Mouse (Mus musculus) embryonic stem cell, embryonic (primary cell): ENCODE measurements around the gene Calb2.

Source experiments
- CTCF ChIA-PET, 4 experiments: fragments of 300-600 bp in 2 of 4; fragments of 350-600 bp in 2 of 4; sonication (Branson Sonifier 250); formaldehyde crosslinking; loops; one replicate each; lab custom pipeline; 2022; ENCODE audit warnings: inconsistent platforms in 2 of 4; lab: Charles Lee
- POLR2A ChIA-PET, 4 experiments: fragments of 300-600 bp in 2 of 4; fragments of 350-600 bp in 2 of 4; sonication (Branson Sonifier 250); formaldehyde crosslinking; loops; one replicate each; lab custom pipeline; 2022; ENCODE audit warnings: antibody characterized with exemption in 4 of 4, inconsistent platforms in 1 of 4; lab: Charles Lee

Calb2 gene

DNA sequence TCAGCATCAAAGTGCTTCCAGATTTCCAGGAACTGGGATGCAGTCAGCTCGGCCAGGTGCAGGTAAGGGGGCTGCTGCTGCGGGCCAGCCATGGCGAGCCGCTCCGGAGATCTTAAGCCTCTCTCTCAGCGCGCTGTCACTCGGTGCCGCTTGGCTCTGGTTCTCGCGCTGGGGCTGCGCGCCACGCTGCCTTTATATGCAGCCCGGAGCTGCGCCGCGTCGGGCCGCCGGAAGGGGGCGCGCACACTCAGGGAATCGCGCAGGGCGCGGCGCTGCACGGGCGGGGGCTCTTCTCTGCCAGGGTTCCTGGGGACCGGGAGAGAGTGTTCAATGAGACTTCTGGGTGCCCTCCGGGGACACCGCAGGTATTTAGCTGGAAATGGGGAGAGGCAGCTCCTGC lies at the start of gene Calb2:
Gene Calb2, minus strand, starts transcription at position 165 of the 400 bp plus-strand sequence.
- CTCF ChIA-PET, result interaction anchor here (0.6 to 2.4 kb wide), 40 partner anchors 8 to 515 kb away, joined by 3 to 14 read pairs (median 4); partner anchors contain the start of gene Vac14 (in 1 of the 4)
- POLR2A ChIA-PET, result interaction anchor here (0.6 to 2.3 kb wide), 11 partner anchors 8 to 355 kb away, joined by 3 to 10 read pairs (median 3); no protein-coding TSS in a partner anchor

DNA sequence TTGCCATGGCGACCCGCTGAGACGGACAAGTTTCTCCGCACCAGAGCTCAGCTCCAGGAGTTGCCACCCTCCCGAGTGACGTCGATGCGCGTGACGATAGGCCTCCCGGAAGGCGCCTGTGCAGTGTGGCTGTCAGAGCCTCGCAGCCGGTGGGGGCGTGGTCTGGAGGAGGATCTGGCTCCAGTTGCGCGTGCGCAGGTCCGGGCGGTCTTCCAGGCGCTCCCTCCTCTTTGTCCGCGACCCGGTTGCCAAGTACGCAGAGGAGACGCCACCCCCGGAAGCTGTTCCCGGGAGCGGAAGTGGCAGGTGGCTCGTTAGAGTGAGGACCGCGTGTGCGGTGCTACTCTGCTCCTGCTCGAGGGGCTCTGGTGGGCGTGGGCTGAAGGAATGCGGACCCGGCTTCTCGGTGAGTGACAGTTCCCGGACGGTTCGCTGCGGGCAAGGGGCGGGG lies 49.7 kb upstream of the Calb2 start:
- ChIA-PET CTCF (interaction anchor here in 2 of 4 experiments (0.5 to 1.0 kb wide), 4 partner anchors 10 to 88 kb away, joined by 3 to 10 read pairs (median 4); no protein-coding TSS in a partner anchor), POLR2A (interaction anchor here in 2 of 4 experiments (0.7 to 1.9 kb wide), 11 partner anchors 11 to 440 kb away, joined by 3 to 7 read pairs (median 4); partner anchors contain the start of genes Ap1g1 (in 1 of the 2) and Hydin (in 1 of the 2))

GRCm38 (mm10) chr8:110217198-110217597 lies 49.2 kb upstream of the Calb2 start:
- ChIA-PET POLR2A (interaction anchor here in 2 of 4 experiments (0.6 to 1.9 kb wide), 9 partner anchors 10 to 439 kb away, joined by 3 to 7 read pairs (median 4); partner anchors contain the start of genes Ap1g1 (in 1 of the 2) and Hydin (in 1 of the 2)), CTCF (interaction anchor here in 1 of 4 experiments (0.8 to 1.0 kb wide), 2 partner anchors 10 to 16 kb away, joined by 3 to 4 read pairs; no protein-coding TSS in a partner anchor)

GRCm38 (mm10) chr8:110216253-110216652 lies 48.2 kb upstream of the Calb2 start:
- CTCF ChIA-PET, result no interaction called here
- POLR2A ChIA-PET, result interaction anchor here in 1 of 4 experiments (0.7 to 1.7 kb wide), 2 partner anchors 15 to 25 kb away, joined by 3 to 4 read pairs; no protein-coding TSS in a partner anchor

- CTCF ChIA-PET, result no interaction called here
- POLR2A ChIA-PET, result no interaction called here
These were observed 47.4 kb upstream of the Calb2 start, which contains the start of gene Cmtr2 for GRCm38 (mm10) chr8:110215365-110215764. TSS of gene Cmtr2 (plus strand) at chr8:110215665.

GRCm38 (mm10) chr8:110201806-110202205 lies 33.8 kb upstream of the Calb2 start:
- ChIA-PET POLR2A (no interaction called here), CTCF (no interaction called here)

DNA sequence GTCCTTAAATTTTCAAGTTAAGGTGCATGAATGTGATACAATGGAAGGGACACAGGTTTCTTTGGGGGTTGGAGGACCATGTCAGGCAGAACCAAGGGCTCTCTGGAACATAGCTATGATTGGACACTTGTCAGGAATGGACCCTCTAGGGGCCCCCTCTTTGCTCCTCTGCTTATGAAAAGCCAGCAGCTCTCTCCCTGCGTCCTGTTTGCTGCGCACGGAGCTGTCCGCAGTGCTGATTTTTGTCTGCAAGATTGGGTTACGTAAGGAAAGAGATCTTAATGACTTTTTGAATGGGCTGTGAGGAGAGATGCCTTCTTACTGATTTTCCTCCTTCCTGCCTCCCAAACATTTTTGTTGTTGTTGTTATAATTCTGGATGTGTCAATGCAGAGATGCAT lies 28.7 kb upstream of the Calb2 start:
- POLR2A ChIA-PET, result interaction anchor here (0.5 to 1.3 kb wide), 6 partner anchors 21 to 1549 kb away, joined by 3 to 5 read pairs (median 4); no protein-coding TSS in a partner anchor
- CTCF ChIA-PET, result interaction anchor here in 1 of 4 experiments (1.1 to 1.4 kb wide), 2 partner anchors 11 to 28 kb away, joined by 3 to 4 read pairs; partner anchors contain the start of gene Calb2

- ChIA-PET CTCF (interaction anchor here in 3 of 4 experiments (0.6 to 1.0 kb wide), 4 partner anchors 20 to 947 kb away, joined by 3 read pairs; no protein-coding TSS in a partner anchor), POLR2A (interaction anchor here in 1 of 4 experiments (0.7 to 1.2 kb wide), 2 partner anchors 13 to 28 kb away, joined by 3 to 5 read pairs; no protein-coding TSS in a partner anchor)
These were observed 21.1 kb upstream of the Calb2 start for GRCm38 (mm10) chr8:110188961-110189750.

GRCm38 (mm10) chr8:110185538-110185937 lies 17.5 kb upstream of the Calb2 start:
- ChIA-PET POLR2A (interaction anchor here in 1 of 4 experiments (0.6 kb wide), 1 partner anchor 300 kb away, joined by 3 read pairs; no protein-coding TSS in a partner anchor), CTCF (interaction anchor here in 2 of 4 experiments (0.6 to 1.2 kb wide), 2 partner anchors 17 to 114 kb away, joined by 5 to 6 read pairs; no protein-coding TSS in a partner anchor)

DNA sequence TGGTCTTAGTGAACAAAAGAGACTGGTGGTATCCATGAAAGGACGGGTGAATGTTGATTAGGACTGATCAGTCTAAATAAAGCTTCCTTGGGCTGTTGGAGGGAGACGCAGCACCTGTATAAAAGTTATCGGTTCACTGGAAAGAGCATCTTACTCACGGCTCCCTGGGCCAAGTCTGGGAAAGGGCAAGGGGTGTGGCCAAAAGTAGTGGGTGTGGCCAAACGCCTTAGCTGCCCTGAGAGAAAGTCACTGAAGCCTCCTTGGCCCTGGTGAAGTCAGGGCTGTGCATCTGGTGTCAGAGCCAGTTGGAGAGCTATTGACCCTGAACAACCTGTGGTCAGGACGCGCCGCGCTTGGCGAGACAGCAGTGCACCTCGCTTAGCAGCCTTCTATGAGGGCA lies 15.7 kb upstream of the Calb2 start:
- POLR2A ChIA-PET, result interaction anchor here in 2 of 4 experiments (0.6 to 1.9 kb wide), 2 partner anchors 34 to 230 kb away, joined by 3 to 4 read pairs; no protein-coding TSS in a partner anchor
- CTCF ChIA-PET, result interaction anchor here in 2 of 4 experiments (0.7 to 1.5 kb wide), 2 partner anchors 38 to 303 kb away, joined by 3 to 5 read pairs; no protein-coding TSS in a partner anchor

DNA sequence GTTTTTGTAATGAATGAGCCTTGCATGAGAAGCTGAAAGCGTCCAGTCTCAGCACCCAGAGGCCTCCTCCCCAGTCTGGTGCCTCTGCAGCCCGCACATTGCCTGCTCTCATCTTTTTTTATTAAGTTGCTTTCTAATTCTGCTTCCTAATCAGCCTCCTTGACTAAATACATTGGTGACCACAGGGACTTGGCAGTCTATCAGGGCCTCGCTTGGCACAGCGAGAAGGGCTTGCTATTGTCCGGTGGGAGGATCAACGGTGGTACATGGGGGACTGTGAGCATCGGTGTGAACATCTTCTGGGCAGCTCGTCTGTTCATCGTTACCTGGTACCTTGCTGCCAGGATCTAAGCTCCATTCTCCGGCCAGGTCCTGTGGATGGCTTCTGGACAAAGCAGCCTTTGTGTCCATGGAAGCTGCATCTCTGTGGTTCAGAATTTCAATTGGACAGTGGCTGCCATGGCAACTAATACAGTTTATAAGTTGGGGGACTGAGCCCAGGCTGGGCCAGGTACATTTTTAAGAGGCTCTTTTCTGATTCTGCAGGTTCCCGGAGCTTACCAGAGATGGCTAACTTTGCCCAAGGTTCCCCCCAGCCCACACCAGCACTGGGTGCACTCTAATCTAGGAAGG lies 14.8 kb upstream of the Calb2 start:
- ChIA-PET POLR2A (interaction anchor here in 2 of 4 experiments (0.6 to 1.9 kb wide), 2 partner anchors 35 to 231 kb away, joined by 3 to 4 read pairs; no protein-coding TSS in a partner anchor), CTCF (interaction anchor here in 2 of 4 experiments (0.7 to 1.5 kb wide), 2 partner anchors 37 to 304 kb away, joined by 3 to 5 read pairs; no protein-coding TSS in a partner anchor)

DNA sequence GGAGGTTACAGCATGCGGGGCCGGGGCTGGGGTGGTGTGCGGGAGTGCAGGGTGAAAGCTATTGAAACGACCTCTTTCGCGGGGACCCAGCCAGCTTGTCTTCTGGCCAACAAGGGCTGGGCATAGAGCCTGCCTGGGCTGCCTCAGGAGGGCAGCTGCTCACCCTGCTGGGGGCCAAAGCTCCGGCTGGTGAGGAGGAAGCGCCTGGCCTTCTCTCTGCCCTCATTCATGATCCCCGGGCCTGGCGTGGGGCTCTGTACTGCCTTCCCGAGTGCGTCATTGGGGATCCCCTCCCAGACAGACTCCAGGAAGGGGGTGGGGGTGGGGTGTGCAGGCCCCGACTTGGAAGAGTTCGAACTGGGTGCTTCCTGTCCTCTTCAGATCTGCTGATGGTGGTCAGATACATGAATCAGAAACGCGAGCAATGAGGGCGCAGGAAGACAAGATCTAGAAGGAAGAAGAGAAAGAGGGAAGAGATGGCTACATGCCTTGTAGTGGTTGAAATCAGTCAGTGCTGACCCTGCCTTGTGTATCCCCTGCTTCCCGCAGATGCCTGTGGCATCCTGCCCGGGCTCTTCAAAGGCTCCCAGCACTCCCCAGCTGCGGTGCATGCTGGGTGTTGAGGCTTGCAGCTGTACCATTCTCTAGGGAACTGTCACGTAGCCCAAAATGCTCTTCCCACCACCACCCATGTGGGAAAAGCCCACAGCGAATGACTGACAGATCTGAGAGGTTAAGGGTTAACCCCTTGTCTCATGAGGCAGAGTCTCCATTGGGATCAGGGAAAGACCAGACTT lies 9.5 kb upstream of the Calb2 start:
- ChIA-PET CTCF (interaction anchor here in 3 of 4 experiments (0.6 to 1.9 kb wide), 3 partner anchors 9 to 64 kb away, joined by 3 to 10 read pairs (median 7); partner anchors contain the start of gene Calb2 (in 2 of the 3)), POLR2A (interaction anchor here in 2 of 4 experiments (0.5 to 0.7 kb wide), 3 partner anchors 16 to 1471 kb away, joined by 3 to 7 read pairs (median 4); no protein-coding TSS in a partner anchor)

DNA sequence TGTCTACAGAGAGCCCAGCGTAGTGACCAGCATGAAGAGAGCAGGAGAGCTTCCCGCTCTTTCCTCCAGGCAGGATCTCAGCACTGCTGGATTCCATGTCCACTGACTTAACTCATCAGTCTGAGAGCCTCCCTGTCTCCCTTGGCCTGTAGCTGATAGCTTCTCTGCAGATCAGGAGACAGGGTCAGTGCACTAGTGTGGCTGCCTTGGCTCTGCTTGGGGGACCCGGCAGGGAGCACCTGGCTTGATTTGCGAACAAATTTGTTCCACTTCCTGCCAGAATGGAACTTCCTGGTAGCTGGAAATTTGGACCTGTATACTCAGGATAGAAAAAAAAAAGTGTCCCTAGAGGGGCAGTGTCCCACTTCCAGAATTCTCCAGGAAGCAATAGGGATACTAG lies 6.8 kb upstream of the Calb2 start:
- POLR2A ChIA-PET, result interaction anchor here in 2 of 4 experiments (0.6 to 0.7 kb wide), 2 partner anchors 91 to 726 kb away, joined by 3 to 6 read pairs; no protein-coding TSS in a partner anchor
- CTCF ChIA-PET, result interaction anchor here in 1 of 4 experiments (0.6 kb wide), 1 partner anchor 1245 kb away, joined by 10 read pairs; no protein-coding TSS in a partner anchor

DNA sequence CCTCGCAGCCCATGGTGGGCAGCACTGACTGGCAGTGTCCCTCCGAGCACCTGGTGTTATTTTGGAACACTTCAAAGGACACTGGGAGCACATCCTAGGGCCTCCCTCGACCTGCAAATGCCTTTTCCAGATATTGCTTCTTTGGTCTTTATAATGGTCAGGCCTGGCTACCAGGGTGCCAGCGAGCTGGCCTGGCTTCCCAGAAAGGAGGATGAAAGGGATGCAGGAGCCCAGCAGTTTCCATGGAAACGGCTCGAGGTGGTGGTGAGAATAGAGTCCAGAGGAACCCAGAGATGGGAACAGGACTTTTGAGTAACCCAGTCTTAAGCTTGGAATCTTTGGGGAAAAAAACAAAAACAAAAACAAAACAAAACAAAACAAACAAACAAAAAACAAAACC lies 4.2 kb upstream of the Calb2 start:
- CTCF ChIA-PET, result no interaction called here
- POLR2A ChIA-PET, result no interaction called here

GRCm38 (mm10) chr8:110166270-110166669 lies 1.7 kb downstream of the Calb2 start:
- CTCF ChIA-PET, result no interaction called here
- POLR2A ChIA-PET, result no interaction called here

DNA sequence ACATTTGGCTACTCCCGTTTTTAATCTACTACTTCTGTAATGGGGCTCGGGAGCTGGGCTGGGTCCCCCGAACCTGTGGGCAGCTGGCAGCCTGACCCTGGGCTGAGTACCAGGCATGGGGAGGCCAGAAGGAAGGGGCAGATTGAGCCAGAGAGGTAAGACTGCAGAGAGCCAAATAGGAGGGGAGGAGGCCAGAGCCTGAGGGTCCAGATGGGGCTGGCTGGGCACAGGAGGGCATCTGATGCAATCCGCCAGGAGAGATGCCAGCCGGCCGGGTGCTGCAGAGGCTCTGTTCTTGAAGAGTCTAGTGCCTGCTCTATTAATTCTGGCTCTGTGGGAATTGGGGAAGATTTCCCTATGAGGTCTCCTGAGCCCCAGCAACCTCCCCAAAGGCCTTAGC lies 6.0 kb downstream of the Calb2 start:
- ChIA-PET CTCF (no interaction called here), POLR2A (interaction anchor here in 2 of 4 experiments (0.5 to 0.7 kb wide), 2 partner anchors 16 to 1328 kb away, joined by 3 to 7 read pairs; no protein-coding TSS in a partner anchor)

- POLR2A ChIA-PET, result interaction anchor here in 1 of 4 experiments (1.3 kb wide), 1 partner anchor 16 kb away, joined by 3 read pairs; no protein-coding TSS in a partner anchor
- CTCF ChIA-PET, result no interaction called here
These were observed 15.1 kb downstream of the Calb2 start for GRCm38 (mm10) chr8:110152951-110153350.
